Mouse (Mus musculus) stomach, embryonic 16.5 days (tissue): ENCODE measurements around the gene Cfdp1. TPM values are rescaled to one million over a fixed set of nuclear protein-coding genes. Genes with fewer than 3 reads are reported as not detected.
A peak's percentile ranks its signal among the peaks of the same experiment; 100 is the strongest.

Source experiments
- ATAC-seq: fragments of 200-750 bp; cut with Nextera tagmentation; 2 replicates; pipeline ENCODE4 v1.8.0; 2017; ENCODE audit warnings: moderate number of reproducible peaks, moderate TSS enrichment; ENCODE audit not compliant: insufficient read depth, low FRiP score
- H3K27ac ChIP-seq: fragments of 300-500 bp; sonication (generic); 2 replicates; pipeline ENCODE4 v1.5.1; 2014; ENCODE audit warnings: low read length
- H3K27me3 ChIP-seq: fragments of 300-500 bp; sonication (generic); 2 replicates; pipeline ENCODE4 v1.6.1; 2014; ENCODE audit warnings: low read length, control low read depth, mixed read lengths; ENCODE audit not compliant: control insufficient read depth, insufficient read depth
- H3K36me3 ChIP-seq: fragments of 300-500 bp; sonication (generic); 2 replicates; pipeline ENCODE4 v1.6.1; 2014; ENCODE audit warnings: low read length; ENCODE audit not compliant: control insufficient read depth, insufficient read depth
- H3K4me1 ChIP-seq: fragments of 300-500 bp; sonication (generic); 2 replicates; pipeline ENCODE4 v1.6.1; 2014; ENCODE audit warnings: low read length, control low read depth, mixed read lengths; ENCODE audit not compliant: control insufficient read depth, insufficient read depth
- H3K4me2 ChIP-seq: fragments of 300-500 bp; sonication (generic); 2 replicates; pipeline ENCODE4 v1.6.1; 2014; ENCODE audit warnings: low read depth, low read length, mixed read lengths
- H3K4me3 ChIP-seq: fragments of 300-500 bp; sonication (generic); replicated peaks from 2 replicates; pipeline ENCODE4 v1.5.1; 2014; ENCODE audit warnings: mild to moderate bottlenecking, low read length
- H3K9ac ChIP-seq: fragments of 300-500 bp; sonication (generic); 2 replicates; pipeline ENCODE4 v1.6.1; 2014; ENCODE audit warnings: low read length
- H3K9me3 ChIP-seq: fragments of 300-500 bp; sonication (generic); replicated peaks from 2 replicates; pipeline ENCODE4 v1.6.1; 2016; ENCODE audit warnings: low read length, control low read depth; ENCODE audit not compliant: control insufficient read depth
- WGBS: fragments of 180-500 bp; shearing (Covaris S2); extraction: QIAGEN DNeasy Blood & Tissue Kit; methylation state at CpG from one replicate; pipeline ENCODE4 v1.1.7; 2014; 5-methylcytosine and 5-hydroxymethylcytosine counted together
- polyA plus RNA-seq: library from polyadenylated mRNA; unstranded; fragments of >200 nt; fragmentation: Nextera tagmentation; extraction: Ambion mirVana; gene quantifications from 2 replicates; pipeline ENCODE4 v1.2.1, GENCODE M21; 2015

Gene Cfdp1
- polyA plus RNA-seq, 1 experiment from 2014 or later = 197 TPM

DNA sequence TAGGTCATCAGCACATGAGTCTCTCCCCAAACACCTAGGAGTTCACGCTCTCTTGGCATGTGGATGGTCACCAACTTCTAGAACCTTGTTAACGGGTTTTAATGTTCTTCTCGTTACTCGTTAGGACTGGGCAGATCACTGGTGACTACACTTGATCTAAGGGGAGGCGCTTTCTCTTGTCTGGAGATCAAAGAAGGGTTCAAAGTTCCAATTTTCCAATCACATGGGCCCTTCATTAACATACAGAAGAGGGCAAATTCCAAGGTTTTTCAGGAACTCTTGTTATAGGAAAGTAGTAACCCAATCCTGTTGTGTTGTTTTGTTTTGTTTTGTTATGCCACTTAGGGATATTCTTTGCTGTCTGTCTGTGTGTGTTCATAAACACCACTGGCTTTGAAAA, 95.3 kb downstream of the Cfdp1 start:
- WGBS = 89% methylated on average over 5 of the region's 5 CpGs
- Histone ChIP-seq H3K27ac (no peak overlapping the region), H3K4me3 (no peak overlapping the region), H3K9me3 (no peaks in the 10 kb centered on the region), H3K27me3 (no peaks in the 10 kb centered on the region), H3K4me2 (no peak overlapping the region), H3K4me1 (peaks cover 4% of the 10 kb centered on the region; the same call in 1 of the 2 replicates), H3K36me3 (no peaks in the 10 kb centered on the region), H3K9ac (no peak overlapping the region)
- no peak for ATAC-seq

DNA sequence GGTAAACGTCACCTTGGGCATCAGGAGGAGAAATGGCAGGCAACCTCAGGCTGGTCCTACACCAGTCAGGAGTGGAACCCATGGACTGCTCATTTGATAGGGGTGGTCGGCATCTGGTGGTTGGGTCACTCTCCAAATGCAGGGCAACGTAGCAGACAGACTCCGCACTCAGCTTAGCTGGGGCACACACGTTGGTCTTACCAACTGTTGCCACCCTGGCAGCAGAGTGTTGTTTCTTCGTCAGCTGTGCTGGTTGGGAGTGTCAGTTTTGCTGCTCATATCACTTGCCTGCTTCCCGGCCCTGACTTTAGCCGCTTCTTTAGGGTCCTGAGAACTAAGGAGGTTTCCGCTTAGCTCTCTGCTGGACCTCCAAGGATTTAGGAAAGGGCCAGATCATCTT, 96.5 kb downstream of the Cfdp1 start:
- WGBS = 90% methylated on average over 9 of the region's 9 CpGs
- no peak overlapping the region for H3K4me2 ChIP-seq

DNA sequence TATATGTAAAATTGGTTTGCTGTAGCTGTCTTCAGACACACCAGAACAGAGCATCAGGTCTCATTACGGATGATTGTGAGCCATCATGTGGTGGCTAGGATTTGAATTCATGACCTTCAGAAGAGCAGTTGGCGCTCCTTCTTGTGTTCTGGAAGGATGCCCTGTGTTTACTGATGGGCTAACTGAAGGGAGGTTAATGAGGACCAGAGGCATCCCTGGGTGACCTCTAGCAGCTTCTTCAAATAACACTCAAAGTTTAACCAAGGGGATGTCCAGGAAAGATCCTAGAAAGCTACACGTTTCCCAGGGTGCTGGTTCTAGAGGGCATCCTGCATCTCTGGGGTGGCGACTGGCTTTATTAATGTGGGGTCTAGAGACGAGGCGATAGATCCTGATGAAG, 99.4 kb downstream of the Cfdp1 start:
- ATAC-seq = no peak

More for the DNA sequence above, 96.5 kb downstream of the Cfdp1 start:
- H3K36me3 ChIP-seq = no peaks in the 10 kb centered on the region
- no peak overlapping the region for H3K27ac ChIP-seq
- no peak for ATAC-seq
- no peak overlapping the region for H3K9ac ChIP-seq
- H3K4me1 ChIP-seq = peaks cover 4% of the 10 kb centered on the region; the same call in 1 of the 2 replicates
- no peak overlapping the region for H3K4me3 ChIP-seq
- no peaks in the 10 kb centered on the region for H3K27me3 ChIP-seq
- no peaks in the 10 kb centered on the region for H3K9me3 ChIP-seq

DNA sequence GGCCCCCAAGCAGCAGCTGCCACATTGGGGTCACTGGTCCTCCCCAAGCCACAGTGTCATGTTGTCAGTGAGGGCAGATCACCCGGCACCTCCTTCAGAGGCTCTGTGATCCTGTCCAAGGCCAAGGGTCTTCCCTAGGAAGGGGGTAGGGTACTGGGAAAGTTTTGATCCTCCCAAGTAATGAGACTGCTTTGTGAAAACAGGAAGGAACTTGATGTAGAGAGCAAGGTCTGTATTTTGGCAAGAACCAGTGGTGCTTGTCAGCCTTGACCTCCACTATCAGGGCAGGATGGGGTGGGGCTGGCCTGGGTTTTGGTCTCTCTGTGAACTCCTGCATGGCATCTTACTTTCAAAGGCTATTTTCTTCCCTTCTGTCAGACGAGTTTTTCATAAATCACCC, 100.0 kb downstream of the Cfdp1 start:
- Histone ChIP-seq H3K36me3 (no peaks in the 10 kb centered on the region), H3K4me3 (no peak overlapping the region), H3K27me3 (no peaks in the 10 kb centered on the region), H3K9ac (no peak overlapping the region), H3K4me1 (peaks cover 4% of the 10 kb centered on the region; the same call in 1 of the 2 replicates), H3K9me3 (no peaks in the 10 kb centered on the region), H3K27ac (no peak overlapping the region), H3K4me2 (no peak overlapping the region)
- ATAC-seq = 0 out of 2 replicates have a peak, but pooled peaks have one; percentile 23
- 35% methylated on average over 2 of the region's 2 CpGs for WGBS

More for the DNA sequence above, 99.4 kb downstream of the Cfdp1 start:
- H3K4me1 ChIP-seq = peaks cover 4% of the 10 kb centered on the region; the same call in 1 of the 2 replicates
- no peaks in the 10 kb centered on the region for H3K27me3 ChIP-seq
- H3K9me3 ChIP-seq = no peaks in the 10 kb centered on the region
- WGBS = 82% methylated on average over 6 of the region's 6 CpGs
- no peak overlapping the region for H3K27ac ChIP-seq
- no peak overlapping the region for H3K4me3 ChIP-seq
- no peak overlapping the region for H3K4me2 ChIP-seq
- H3K9ac ChIP-seq = no peak overlapping the region
- no peaks in the 10 kb centered on the region for H3K36me3 ChIP-seq

DNA sequence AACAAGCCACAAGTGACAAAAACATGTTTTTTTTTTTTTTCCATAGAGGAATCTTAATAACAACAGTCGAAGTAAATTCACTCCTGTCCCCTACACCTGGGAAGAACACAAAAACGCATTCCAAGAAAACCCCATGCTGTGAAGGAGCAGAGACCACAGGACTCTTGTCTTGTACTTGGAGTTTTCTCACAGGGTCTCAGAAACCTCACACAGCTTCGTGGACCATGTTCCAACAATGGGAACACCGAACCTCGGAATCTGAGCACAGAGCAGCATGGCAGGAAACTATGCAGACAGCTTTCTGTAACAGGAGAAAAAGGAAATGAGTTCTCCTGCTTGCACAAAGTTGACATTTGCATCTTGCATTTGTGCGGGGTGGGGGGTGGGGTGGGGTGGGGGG, 105.3 kb downstream of the Cfdp1 start:
- Histone ChIP-seq H3K4me2 (no peak overlapping the region), H3K9ac (no peak overlapping the region), H3K4me3 (no peak overlapping the region), H3K9me3 (no peaks in the 10 kb centered on the region), H3K4me1 (peaks cover 31% of the 10 kb centered on the region), H3K27me3 (no peaks in the 10 kb centered on the region), H3K27ac (no peak overlapping the region), H3K36me3 (no peaks in the 10 kb centered on the region)
- no peak for ATAC-seq
- 48% methylated on average over 6 of the region's 6 CpGs for WGBS

DNA sequence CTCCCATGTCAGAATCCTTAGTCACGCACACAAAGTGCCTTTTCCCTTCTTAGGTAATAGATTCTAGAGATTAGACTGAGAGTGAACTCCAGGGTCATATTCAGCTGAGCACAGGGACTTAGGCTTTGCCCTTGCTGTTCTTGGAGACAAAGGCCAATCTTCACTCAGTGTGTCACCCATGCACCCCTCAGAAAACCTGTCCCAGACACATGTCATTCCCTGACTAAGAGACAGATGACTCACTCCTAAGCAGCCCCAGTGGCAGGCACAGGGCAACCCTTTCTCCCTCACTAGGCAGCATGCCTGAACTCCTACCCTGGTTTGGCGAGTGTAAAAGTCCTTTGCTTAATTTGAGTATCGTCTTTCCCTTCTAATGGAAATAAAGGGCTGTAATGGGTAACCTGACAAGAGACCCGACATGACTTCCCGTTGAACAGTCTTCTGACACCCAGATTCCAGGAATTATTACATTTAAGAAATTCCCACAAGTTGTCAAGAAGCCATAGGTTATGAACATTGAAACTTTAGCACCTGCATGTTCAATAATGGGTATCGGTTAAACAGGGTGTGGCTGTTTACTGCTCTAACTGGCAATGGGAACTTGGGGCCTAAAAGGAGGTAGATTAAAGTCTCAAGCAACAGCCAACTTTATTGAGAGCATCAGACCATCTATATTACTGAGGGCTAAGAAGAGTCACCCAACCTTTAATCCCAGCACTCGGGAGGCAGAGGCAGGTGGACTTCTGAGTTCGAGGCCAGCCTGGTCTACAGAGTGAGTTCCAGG, 106.0 kb downstream of the Cfdp1 start:
- H3K27ac ChIP-seq = no peak overlapping the region; the same call in 1 of the 2 replicates
- no peak overlapping the region for H3K4me2 ChIP-seq
- H3K27me3 ChIP-seq = no peaks in the 10 kb centered on the region
- no peak for ATAC-seq
- H3K36me3 ChIP-seq = no peaks in the 10 kb centered on the region
- H3K9ac ChIP-seq = no peak overlapping the region
- 76% methylated on average over 8 of the region's 8 CpGs for WGBS
- no peaks in the 10 kb centered on the region for H3K9me3 ChIP-seq
- H3K4me1 ChIP-seq = peaks cover 32% of the 10 kb centered on the region
- H3K4me3 ChIP-seq = no peak overlapping the region

DNA sequence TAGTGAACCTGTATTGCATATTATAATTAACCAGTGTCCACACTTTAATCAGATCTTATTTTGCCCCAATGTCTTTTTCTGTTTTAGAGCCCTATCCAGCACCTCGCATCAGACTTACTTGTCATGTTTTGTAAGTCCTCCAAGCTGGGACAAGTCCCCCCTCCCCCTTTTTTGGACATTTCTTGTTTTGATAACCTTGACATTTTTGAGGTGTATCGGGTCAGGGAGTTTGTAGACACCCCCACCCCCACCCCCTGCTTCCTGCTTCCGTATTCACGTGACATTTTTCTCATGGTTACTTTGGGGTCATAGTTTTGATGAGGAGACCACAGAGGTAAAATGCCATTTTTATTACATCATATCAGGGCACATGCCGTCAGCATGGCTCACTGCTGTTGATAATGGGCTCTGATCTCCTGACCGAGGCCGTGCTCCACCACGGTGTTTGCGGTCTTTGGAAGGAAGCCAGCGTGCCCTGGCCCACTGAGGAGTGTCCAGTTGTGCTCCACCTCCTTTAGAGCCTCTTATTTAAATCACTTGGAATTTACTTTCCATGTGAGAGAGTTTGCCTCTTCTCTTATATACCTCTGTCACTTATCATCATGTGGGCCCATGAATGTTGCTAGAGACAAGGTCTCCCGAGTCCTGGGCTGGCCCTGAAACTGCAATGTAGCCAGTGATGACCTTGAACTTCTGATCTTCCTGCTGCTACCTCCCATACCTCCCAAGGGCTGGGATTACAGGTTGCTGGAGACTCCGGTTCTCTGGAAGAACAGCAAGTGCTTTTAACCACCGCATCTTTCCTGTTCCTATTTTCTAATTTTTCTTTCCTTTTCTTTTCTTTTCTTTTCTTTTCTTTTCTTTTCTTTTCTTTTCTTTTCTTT, 107.3 kb downstream of the Cfdp1 start:
- H3K27ac ChIP-seq = peak overlapping the region; percentile 90
- H3K4me3 ChIP-seq = no peak overlapping the region
- no peaks in the 10 kb centered on the region for H3K9me3 ChIP-seq
- no peak overlapping the region for H3K9ac ChIP-seq
- no peaks in the 10 kb centered on the region for H3K27me3 ChIP-seq
- ATAC-seq = no peak
- 55% methylated on average over 13 of the region's 13 CpGs for WGBS
- no peaks in the 10 kb centered on the region for H3K36me3 ChIP-seq
- H3K4me1 ChIP-seq = peaks cover 42% of the 10 kb centered on the region
- H3K4me2 ChIP-seq = peak overlapping the region; percentile 49

DNA sequence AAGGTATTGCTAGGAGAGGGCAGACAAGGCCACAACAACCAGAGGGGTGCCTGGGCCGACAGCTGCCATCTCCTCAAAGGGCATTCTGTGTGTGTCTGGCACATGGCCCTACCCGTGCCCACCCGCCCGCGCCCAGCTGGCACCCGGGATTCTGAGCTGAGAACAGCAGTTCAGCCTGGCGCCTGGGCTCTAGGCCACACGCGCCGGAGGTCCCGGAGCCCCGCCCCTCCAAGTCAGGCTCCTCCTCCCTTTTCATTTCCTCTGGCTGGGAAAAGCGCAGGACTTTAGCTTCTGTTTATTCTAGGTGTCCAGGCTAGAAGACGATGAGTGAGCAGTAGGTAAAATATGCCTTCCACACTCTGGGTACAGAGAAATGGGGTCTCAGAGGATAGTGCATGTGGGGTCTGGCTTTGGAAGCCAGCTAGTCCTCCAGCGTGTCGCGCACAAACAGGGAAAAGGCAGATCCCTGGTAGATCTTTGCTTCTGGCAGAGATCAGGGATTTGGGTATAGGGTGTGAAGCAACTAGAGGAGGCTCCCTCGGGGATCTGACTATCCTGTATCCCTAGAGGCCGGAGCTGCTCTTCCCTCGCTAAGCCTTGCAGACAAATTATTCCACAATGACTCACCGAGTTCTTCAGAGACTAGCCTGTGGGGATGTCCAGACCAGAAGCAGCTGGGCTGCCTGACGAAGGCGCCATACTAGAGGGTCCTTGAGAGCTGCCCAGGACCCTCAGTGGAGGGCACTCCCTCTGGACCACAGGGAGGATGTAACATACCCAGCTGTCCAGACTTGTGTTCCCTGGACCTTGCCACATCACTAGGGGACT, 108.3 kb downstream of the Cfdp1 start:
- Histone ChIP-seq H3K27ac (peak overlapping the region; percentile 90), H3K4me2 (peak overlapping the region; percentile 49), H3K9me3 (no peaks in the 10 kb centered on the region), H3K9ac (peak overlapping the region; percentile 59), H3K36me3 (no peaks in the 10 kb centered on the region), H3K27me3 (no peaks in the 10 kb centered on the region), H3K4me3 (peak overlapping the region; percentile 25), H3K4me1 (peaks cover 52% of the 10 kb centered on the region)
- ATAC-seq = peak; percentile 63
- WGBS = 1% methylated on average over 23 of the region's 23 CpGs
